Mouse (Mus musculus) forebrain, postnatal 0 days (tissue): ENCODE data around the gene Triobp. TPM values are rescaled to one million over a fixed set of nuclear protein-coding genes. Genes with fewer than 3 reads are reported as not detected.
"Not testable (repeated sequence)": the region's sequence is repeated elsewhere in the genome, so short reads cannot be mapped to it uniquely, and the experiment has no call there.

ENCODE experiments used
- ATAC-seq: fragments of 200-750 bp; cut with Nextera tagmentation; 2 replicates; pipeline ENCODE4 v1.8.0; 2017; ENCODE audit warnings: mild to moderate bottlenecking, moderate library complexity
- DNase-seq: peaks from one replicate; pipeline ENCODE4 v3.0.0-alpha.2; 2015
- H3K27ac ChIP-seq: fragments of 300-500 bp; sonication (generic); 2 replicates; pipeline ENCODE4 v1.5.1; 2014; ENCODE audit warnings: low read depth, mild to moderate bottlenecking, antibody characterized with exemption, low read length, moderate library complexity, mixed read lengths
- H3K27me3 ChIP-seq: fragments of 300-500 bp; sonication (generic); 2 replicates; pipeline ENCODE4 v1.6.1; 2014; ENCODE audit warnings: mild to moderate bottlenecking, low read length, mixed read lengths; ENCODE audit not compliant: insufficient read depth
- H3K36me3 ChIP-seq: fragments of 300-500 bp; sonication (generic); 2 replicates; pipeline ENCODE4 v1.6.1; 2014; ENCODE audit warnings: mild to moderate bottlenecking, moderate library complexity; ENCODE audit not compliant: insufficient read depth
- H3K4me1 ChIP-seq: fragments of 300-500 bp; sonication (generic); 2 replicates; pipeline ENCODE4 v1.6.1; 2014; ENCODE audit warnings: antibody characterized with exemption; ENCODE audit not compliant: insufficient read depth
- H3K4me2 ChIP-seq: fragments of 300-500 bp; sonication (generic); 2 replicates; pipeline ENCODE4 v1.6.1; 2014; ENCODE audit warnings: low read depth, mild to moderate bottlenecking, moderate library complexity
- H3K4me3 ChIP-seq: fragments of 300-500 bp; sonication (generic); 2 replicates; pipeline ENCODE4 v1.5.1; 2014; ENCODE audit warnings: low read depth, low read length, mixed read lengths
- H3K9ac ChIP-seq: fragments of 300-500 bp; sonication (generic); 2 replicates; pipeline ENCODE4 v1.6.1; 2014; ENCODE audit warnings: mild to moderate bottlenecking
- H3K9me3 ChIP-seq: fragments of 300-500 bp; sonication (generic); 2 replicates; pipeline ENCODE4 v1.6.1; 2016; ENCODE audit warnings: low read length
- CTCF ChIP-seq: sonication (generic); IDR thresholded peaks from 2 replicates; pipeline ENCODE4 v1.5.1; 2016; ENCODE audit warnings: antibody characterized with exemption, control low read depth, low read depth
- WGBS: fragments of 180-500 bp; shearing (Covaris S2); extraction: QIAGEN DNeasy Blood & Tissue Kit; methylation state at CpG from one replicate; pipeline ENCODE4 v1.1.7; 2014; 5-methylcytosine and 5-hydroxymethylcytosine counted together
- polyA plus RNA-seq: library from polyadenylated mRNA; unstranded; fragments of >200 nt; fragmentation: Nextera tagmentation; extraction: Ambion mirVana; gene quantifications from 2 replicates; pipeline ENCODE4 v1.2.1, GENCODE M21; 2015
- total RNA-seq: library from RNA; depleted of rRNA; stranded (reverse); fragments of >200 nt; gene quantifications from 2 replicates; pipeline ENCODE4 v1.2.3, GENCODE M21; 2014

The Triobp gene
- total and polyA plus RNA-seq, 2 experiments from 2014 or later: 30.5 to 36.7 TPM

- ATAC-seq (0 out of 2 replicates have a peak, but pooled peaks have one; percentile 53), DNase-seq (no peak)
- H3K27ac ChIP-seq: no peak overlapping the region
- no peak overlapping the region for H3K4me3 ChIP-seq
- no peak for TF ChIP-seq CTCF
- no peak overlapping the region for H3K4me2 ChIP-seq
- WGBS: 58% methylated on average over 3 of the region's 3 CpGs
- H3K4me1 ChIP-seq: no peaks in the 10 kb centered on the region
- peaks cover 61% of the 10 kb centered on the region for H3K36me3 ChIP-seq
- no peak overlapping the region for H3K9ac ChIP-seq
- no peaks in the 10 kb centered on the region for H3K9me3 ChIP-seq
- H3K27me3 ChIP-seq: no peaks in the 10 kb centered on the region
Measured at GRCm38 (mm10) chr15:79006638-79007037, 59.1 kb downstream of the Triobp start.

GRCm38 (mm10) chr15:79007059-79007458, 59.5 kb downstream of the Triobp start:
- Histone ChIP-seq H3K4me2 (no peak overlapping the region), H3K36me3 (peaks cover 56% of the 10 kb centered on the region), H3K4me3 (no peak overlapping the region), H3K4me1 (no peaks in the 10 kb centered on the region), H3K9me3 (no peaks in the 10 kb centered on the region), H3K27ac (no peak overlapping the region), H3K27me3 (no peaks in the 10 kb centered on the region), H3K9ac (no peak overlapping the region)
- no peak for DNase-seq
- 91% methylated on average over 5 of the region's 5 CpGs for WGBS
- ATAC-seq: no peak
- TF ChIP-seq CTCF: no peak

- H3K4me2 ChIP-seq, H3K4me1 ChIP-seq, H3K9me3 ChIP-seq, DNase-seq, H3K9ac ChIP-seq, H3K27ac ChIP-seq, H3K27me3 ChIP-seq, ATAC-seq, H3K4me3 ChIP-seq: not testable (repeated sequence)
- peaks cover 49% of the 10 kb centered on the region for H3K36me3 ChIP-seq
- TF ChIP-seq CTCF: 0 out of 2 replicates have a peak, but pooled peaks have one; percentile 5
- 93% methylated on average over 6 of the region's 6 CpGs for WGBS
Measured at GRCm38 (mm10) chr15:79007836-79008235, 60.3 kb downstream of the Triobp start.

- Histone ChIP-seq H3K27me3 (no peaks in the 10 kb centered on the region), H3K36me3 (peaks cover 30% of the 10 kb centered on the region), H3K27ac (no peak overlapping the region), H3K4me3 (no peak overlapping the region), H3K9me3 (no peaks in the 10 kb centered on the region), H3K9ac (no peak overlapping the region), H3K4me2 (no peak overlapping the region), H3K4me1 (no peaks in the 10 kb centered on the region)
- DNase-seq (no peak), ATAC-seq (no peak)
- 75% methylated on average over 5 of the region's 5 CpGs for WGBS
- TF ChIP-seq CTCF: no peak
Measured at GRCm38 (mm10) chr15:79009734-79010133, 62.2 kb downstream of the Triobp start.

GRCm38 (mm10) chr15:79011550-79011949, 64.0 kb downstream of the Triobp start:
- Histone ChIP-seq H3K4me2 (no peak overlapping the region), H3K9ac (no peak overlapping the region), H3K4me1 (no peaks in the 10 kb centered on the region), H3K27me3 (no peaks in the 10 kb centered on the region), H3K9me3 (no peaks in the 10 kb centered on the region), H3K36me3 (peaks cover 13% of the 10 kb centered on the region), H3K4me3 (no peak overlapping the region), H3K27ac (no peak overlapping the region)
- no peak for DNase-seq
- no peak for ATAC-seq
- WGBS: 57% methylated on average over 10 of the region's 10 CpGs
- TF ChIP-seq CTCF: no peak

GRCm38 (mm10) chr15:79013382-79013781, 65.9 kb downstream of the Triobp start:
- WGBS: 46% methylated on average over 7 of the region's 7 CpGs
- Histone ChIP-seq H3K9me3 (no peaks in the 10 kb centered on the region), H3K4me1 (no peaks in the 10 kb centered on the region), H3K9ac (no peak overlapping the region), H3K4me2 (no peak overlapping the region), H3K4me3 (no peak overlapping the region), H3K27me3 (no peaks in the 10 kb centered on the region), H3K27ac (no peak overlapping the region), H3K36me3 (peaks cover 7% of the 10 kb centered on the region; the same call in 1 of the 2 replicates)
- peak; percentile 59 for ATAC-seq
- DNase-seq: no peak
- no peak for TF ChIP-seq CTCF

- WGBS: 44% methylated on average over 4 of the region's 4 CpGs
- Histone ChIP-seq H3K27ac (no peak overlapping the region), H3K4me3 (no peak overlapping the region), H3K9me3 (no peaks in the 10 kb centered on the region), H3K4me1 (no peaks in the 10 kb centered on the region), H3K36me3 (no peaks in the 10 kb centered on the region), H3K27me3 (no peaks in the 10 kb centered on the region; the same call in 1 of the 2 replicates), H3K4me2 (no peak overlapping the region), H3K9ac (no peak overlapping the region)
- DNase-seq (no peak), ATAC-seq (no peak)
- TF ChIP-seq CTCF: no peak
Measured at GRCm38 (mm10) chr15:79018191-79018590, 70.7 kb downstream of the Triobp start.

GRCm38 (mm10) chr15:79018886-79019285, 71.4 kb downstream of the Triobp start:
- ATAC-seq: no peak

More at GRCm38 (mm10) chr15:79018886-79019285, 71.4 kb downstream of the Triobp start:
- H3K9ac ChIP-seq: no peak overlapping the region
- no peak overlapping the region for H3K4me3 ChIP-seq
- no peaks in the 10 kb centered on the region for H3K4me1 ChIP-seq
- DNase-seq: no peak
- peak; percentile 48 for TF ChIP-seq CTCF
- no peaks in the 10 kb centered on the region; the same call in 1 of the 2 replicates for H3K27me3 ChIP-seq
- H3K4me2 ChIP-seq: no peak overlapping the region
- no peak overlapping the region for H3K27ac ChIP-seq
- no peaks in the 10 kb centered on the region for H3K9me3 ChIP-seq
- WGBS: 65% methylated on average over 3 of the region's 3 CpGs
- H3K36me3 ChIP-seq: no peaks in the 10 kb centered on the region
